Mouse (Mus musculus) intestine, embryonic 16.5 days (tissue): ENCODE measurements around the gene Ptpn7. TPM values are rescaled to one million over a fixed set of nuclear protein-coding genes. Genes with fewer than 3 reads are reported as not detected.

Source experiments
- ATAC-seq: fragments of 200-750 bp; cut with Nextera tagmentation; 2 replicates; pipeline ENCODE4 v1.8.0; 2017; ENCODE audit warnings: moderate TSS enrichment, moderate library complexity
- H3K27ac ChIP-seq: fragments of 300-500 bp; sonication (generic); 2 replicates; pipeline ENCODE4 v1.5.1; 2014; ENCODE audit warnings: mild to moderate bottlenecking, low read length
- H3K27me3 ChIP-seq: fragments of 300-500 bp; sonication (generic); replicated peaks from 2 replicates; pipeline ENCODE4 v1.6.1; 2014; ENCODE audit warnings: low read length, control low read depth, mixed read lengths; ENCODE audit not compliant: control insufficient read depth, insufficient read depth
- H3K36me3 ChIP-seq: fragments of 300-500 bp; sonication (generic); 2 replicates; pipeline ENCODE4 v1.6.1; 2014; ENCODE audit warnings: low read length, control low read depth; ENCODE audit not compliant: control insufficient read depth, insufficient read depth
- H3K4me1 ChIP-seq: fragments of 300-500 bp; sonication (generic); 2 replicates; pipeline ENCODE4 v1.6.1; 2014; ENCODE audit warnings: low read length, control low read depth, mixed read lengths; ENCODE audit not compliant: control insufficient read depth, insufficient read depth
- H3K4me2 ChIP-seq: fragments of 300-500 bp; sonication (generic); 2 replicates; pipeline ENCODE4 v1.6.1; 2014; ENCODE audit warnings: low read depth, low read length, control low read depth
- H3K4me3 ChIP-seq: fragments of 300-500 bp; sonication (generic); 2 replicates; pipeline ENCODE4 v1.5.1; 2014; ENCODE audit warnings: mild to moderate bottlenecking, low read length
- H3K9ac ChIP-seq: fragments of 300-500 bp; sonication (generic); 2 replicates; pipeline ENCODE4 v1.6.1; 2014; ENCODE audit warnings: low read depth, low read length
- H3K9me3 ChIP-seq: fragments of 300-500 bp; sonication (generic); 2 replicates; pipeline ENCODE4 v1.6.1; 2016; ENCODE audit warnings: low read length, control low read depth; ENCODE audit not compliant: control insufficient read depth
- WGBS: fragments of 180-500 bp; shearing (Covaris S2); extraction: QIAGEN DNeasy Blood & Tissue Kit; methylation state at CpG from one replicate; pipeline ENCODE4 v1.1.7; 2014; 5-methylcytosine and 5-hydroxymethylcytosine counted together
- polyA plus RNA-seq: library from polyadenylated mRNA; unstranded; fragments of >200 nt; fragmentation: Nextera tagmentation; extraction: Ambion mirVana; gene quantifications from 2 replicates; pipeline ENCODE4 v1.2.1, GENCODE M21; 2015

The Ptpn7 gene
- polyA plus RNA-seq, 1 experiment from 2014 or later = 2.9 TPM

DNA sequence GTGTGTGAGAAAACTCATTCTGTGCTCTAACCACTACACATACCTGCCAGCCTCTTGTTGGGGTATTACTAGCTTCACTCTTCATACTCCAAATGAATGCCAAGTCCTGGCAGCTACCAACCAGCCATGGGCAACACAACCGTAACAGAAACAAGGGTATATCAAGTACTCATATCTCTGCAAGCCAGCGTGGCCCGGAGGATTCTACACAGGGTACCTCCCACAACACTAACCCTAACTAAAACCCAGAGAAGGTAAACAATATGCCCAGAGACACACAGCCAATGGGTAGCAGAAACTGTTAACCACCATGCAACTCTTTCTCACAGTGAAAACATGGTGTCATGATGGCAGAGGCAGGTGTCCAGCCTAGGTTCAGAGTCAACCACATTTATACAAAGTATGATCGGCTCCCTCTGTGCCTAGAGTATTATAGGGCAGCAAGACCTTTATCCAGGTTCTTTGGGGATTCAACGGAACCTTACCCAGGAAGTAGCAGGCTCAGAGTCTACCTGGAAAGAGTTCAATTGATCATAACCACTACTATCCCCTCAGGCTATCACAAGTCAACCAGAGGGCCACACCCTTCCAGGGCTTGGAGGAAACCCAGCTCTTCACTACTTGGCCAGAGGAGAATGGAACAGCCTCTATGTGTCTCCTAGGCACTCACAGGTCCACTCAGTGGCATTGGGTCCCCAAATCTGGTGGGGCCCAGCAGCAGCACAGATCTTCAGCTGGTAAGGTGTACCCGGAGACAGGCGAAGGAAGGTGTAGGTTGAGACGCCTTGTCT, 7.7 kb upstream of the Ptpn7 start:
- peaks cover 5% of the 10 kb centered on the region; the same call in 1 of the 2 replicates for H3K27me3 ChIP-seq
- 90% methylated on average over 8 of the region's 8 CpGs for WGBS
- H3K27ac ChIP-seq = no peak overlapping the region
- ATAC-seq = no peak
- no peaks in the 10 kb centered on the region for H3K4me1 ChIP-seq
- H3K9ac ChIP-seq = no peak overlapping the region
- H3K4me2 ChIP-seq = no peak overlapping the region
- no peaks in the 10 kb centered on the region for H3K36me3 ChIP-seq
- H3K4me3 ChIP-seq = no peak overlapping the region
- H3K9me3 ChIP-seq = no peaks in the 10 kb centered on the region

DNA sequence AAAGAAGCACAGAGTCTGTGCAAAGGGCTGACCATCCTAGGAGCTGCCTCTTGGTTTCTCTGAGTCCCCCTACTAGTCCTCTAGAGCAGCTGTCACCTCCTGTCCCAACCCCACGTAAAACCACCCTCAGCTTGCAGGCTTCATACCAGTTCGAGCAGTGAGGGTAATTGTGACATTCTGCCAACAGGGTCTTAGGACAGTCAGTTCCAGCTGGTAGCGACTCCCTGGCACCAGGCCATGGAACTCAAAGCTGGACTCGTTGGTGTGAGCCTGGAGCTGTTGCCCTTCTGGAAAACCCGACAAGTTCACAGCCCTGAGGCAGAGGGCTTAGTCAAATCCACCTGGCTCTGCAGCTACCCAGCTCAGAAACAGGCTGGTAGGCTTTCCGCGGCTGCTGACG, 6.5 kb upstream of the Ptpn7 start:
- H3K36me3 ChIP-seq = no peaks in the 10 kb centered on the region
- H3K27me3 ChIP-seq = peaks cover 5% of the 10 kb centered on the region; the same call in 1 of the 2 replicates
- no peak overlapping the region for H3K4me2 ChIP-seq
- H3K9ac ChIP-seq = no peak overlapping the region
- 54% methylated on average over 8 of the region's 8 CpGs for WGBS
- no peak overlapping the region for H3K27ac ChIP-seq
- H3K4me1 ChIP-seq = no peaks in the 10 kb centered on the region
- no peak overlapping the region for H3K4me3 ChIP-seq
- ATAC-seq = no peak
- H3K9me3 ChIP-seq = no peaks in the 10 kb centered on the region

DNA sequence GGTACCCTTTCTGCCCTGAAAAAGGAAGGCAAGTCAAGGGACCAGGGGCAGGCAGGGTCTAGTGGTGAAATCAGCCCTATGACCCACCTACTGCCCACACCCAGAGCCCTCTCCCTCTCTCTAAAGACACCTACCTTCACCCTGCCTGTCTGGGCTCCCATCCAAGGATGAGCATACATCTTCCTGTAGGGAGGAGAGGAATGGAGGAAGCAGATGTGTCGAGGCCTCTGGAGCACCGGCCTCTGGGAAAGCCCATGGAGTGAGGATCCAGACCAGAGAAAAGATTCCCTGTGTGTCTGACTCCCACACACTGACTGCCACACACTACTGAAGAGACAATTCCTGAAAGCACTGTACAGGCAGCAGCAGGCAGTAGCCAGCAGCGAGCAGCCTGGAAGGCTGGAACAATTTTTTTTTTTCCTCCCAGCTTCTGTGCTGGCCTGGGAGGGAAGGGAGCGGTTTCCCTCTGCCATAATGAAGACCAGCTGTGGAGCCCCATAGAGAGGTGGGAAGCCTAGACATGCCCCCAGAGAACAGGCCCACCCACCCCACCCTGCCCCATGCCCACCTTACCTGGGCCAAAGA, 6.0 kb upstream of the Ptpn7 start:
- WGBS = 44% methylated on average over 4 of the region's 4 CpGs

GRCm38 (mm10) chr1:135128011-135128441, 4.5 kb upstream of the Ptpn7 start:
- 0 out of 2 replicates have a peak, but pooled peaks cover 7% of the 10 kb centered on the region for H3K4me1 ChIP-seq
- no peaks in the 10 kb centered on the region for H3K36me3 ChIP-seq
- no peak overlapping the region for H3K4me3 ChIP-seq
- peaks cover 5% of the 10 kb centered on the region; the same call in 1 of the 2 replicates for H3K27me3 ChIP-seq
- no peak overlapping the region for H3K4me2 ChIP-seq
- no peak for ATAC-seq
- no peak overlapping the region for H3K27ac ChIP-seq
- H3K9ac ChIP-seq = no peak overlapping the region
- no peaks in the 10 kb centered on the region for H3K9me3 ChIP-seq
- WGBS = 46% methylated on average over 6 of the region's 6 CpGs

More for the DNA sequence above, 6.0 kb upstream of the Ptpn7 start:
- Histone ChIP-seq H3K27me3 (peaks cover 5% of the 10 kb centered on the region; the same call in 1 of the 2 replicates), H3K4me2 (no peak overlapping the region), H3K9me3 (no peaks in the 10 kb centered on the region), H3K9ac (no peak overlapping the region), H3K36me3 (no peaks in the 10 kb centered on the region), H3K4me3 (no peak overlapping the region), H3K27ac (peak overlapping the region; percentile 8), H3K4me1 (0 out of 2 replicates have a peak, but pooled peaks cover 5% of the 10 kb centered on the region)
- no peak for ATAC-seq

- 0 out of 2 replicates have a peak, but pooled peaks cover 7% of the 10 kb centered on the region for H3K4me1 ChIP-seq
- H3K9ac ChIP-seq = no peak overlapping the region
- H3K27ac ChIP-seq = no peak overlapping the region
- H3K9me3 ChIP-seq = no peaks in the 10 kb centered on the region
- H3K36me3 ChIP-seq = no peaks in the 10 kb centered on the region
- 30% methylated on average over 9 of the region's 9 CpGs for WGBS
- H3K4me3 ChIP-seq = no peak overlapping the region
- H3K27me3 ChIP-seq = peaks cover 5% of the 10 kb centered on the region; the same call in 1 of the 2 replicates
- no peak for ATAC-seq
- H3K4me2 ChIP-seq = no peak overlapping the region
Observed at GRCm38 (mm10) chr1:135128986-135129385, 3.5 kb upstream of the Ptpn7 start.

DNA sequence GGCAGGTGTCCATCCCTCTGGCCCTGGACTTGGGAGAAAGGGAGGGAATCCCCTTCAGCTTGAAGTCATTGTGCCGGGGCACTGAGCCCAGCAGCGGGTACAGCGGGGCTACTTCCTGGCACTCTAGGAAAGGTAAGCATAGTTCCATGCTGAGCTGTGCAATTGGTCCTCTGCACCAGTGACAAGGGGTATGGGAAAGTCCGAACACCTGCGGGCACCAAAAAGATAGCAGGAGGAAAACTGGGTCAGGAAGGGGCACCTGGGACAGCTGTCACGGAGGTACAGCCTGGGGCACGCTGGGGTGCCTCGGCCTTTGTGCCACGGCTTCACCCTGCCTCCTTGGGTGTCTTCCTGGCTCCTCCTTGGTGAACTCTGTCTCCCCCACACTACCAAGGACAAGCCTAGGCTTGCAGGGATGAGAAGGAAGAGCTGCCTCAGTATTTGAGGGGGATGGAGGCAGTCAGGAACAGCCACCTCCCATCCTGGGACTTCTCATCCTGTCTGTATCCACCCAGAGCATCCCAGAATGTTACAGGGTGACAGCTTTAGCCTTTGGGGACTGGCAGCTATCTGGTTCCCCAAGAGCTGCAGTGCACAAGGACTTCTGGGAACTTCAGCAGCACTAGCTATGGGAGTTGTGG, 2.8 kb upstream of the Ptpn7 start:
- Histone ChIP-seq H3K4me3 (no peak overlapping the region), H3K36me3 (no peaks in the 10 kb centered on the region), H3K4me1 (0 out of 2 replicates have a peak, but pooled peaks cover 7% of the 10 kb centered on the region), H3K9me3 (no peaks in the 10 kb centered on the region), H3K27ac (no peak overlapping the region), H3K27me3 (peaks cover 5% of the 10 kb centered on the region; the same call in 1 of the 2 replicates), H3K4me2 (no peak overlapping the region), H3K9ac (no peak overlapping the region)
- 79% methylated on average over 9 of the region's 9 CpGs for WGBS
- ATAC-seq = no peak

- Histone ChIP-seq H3K4me2 (no peak overlapping the region), H3K36me3 (no peaks in the 10 kb centered on the region), H3K9ac (no peak overlapping the region), H3K9me3 (no peaks in the 10 kb centered on the region), H3K4me1 (0 out of 2 replicates have a peak, but pooled peaks cover 7% of the 10 kb centered on the region), H3K27me3 (peaks cover 5% of the 10 kb centered on the region; the same call in 1 of the 2 replicates), H3K27ac (no peak overlapping the region), H3K4me3 (no peak overlapping the region)
- ATAC-seq = no peak
- WGBS = 56% methylated on average over 2 of the region's 2 CpGs
Observed at GRCm38 (mm10) chr1:135130376-135131018, 2.0 kb upstream of the Ptpn7 start.

DNA sequence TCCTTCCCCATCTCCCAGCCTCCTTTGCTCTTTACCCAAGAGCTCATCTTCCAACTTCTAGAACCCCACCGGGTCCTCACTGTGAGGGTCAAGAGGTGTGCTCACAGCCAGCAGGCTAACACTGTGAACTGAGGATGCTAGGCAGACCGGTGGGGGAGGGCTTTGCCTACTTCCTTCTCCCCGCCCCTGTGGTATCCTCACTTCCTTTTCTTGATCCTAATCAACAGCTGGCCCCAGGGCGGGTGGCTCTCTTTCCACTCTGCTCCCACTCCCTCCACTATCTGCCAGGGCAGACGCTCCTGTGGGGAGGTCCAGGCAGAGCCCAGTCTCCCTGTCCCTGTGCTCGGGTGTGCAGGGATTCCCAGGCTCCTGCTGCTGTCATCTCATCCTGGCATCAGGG, 1.5 kb upstream of the Ptpn7 start:
- 0 out of 2 replicates have a peak, but pooled peaks cover 7% of the 10 kb centered on the region for H3K4me1 ChIP-seq
- no peak for ATAC-seq
- H3K27me3 ChIP-seq = peaks cover 5% of the 10 kb centered on the region; the same call in 1 of the 2 replicates
- H3K4me3 ChIP-seq = no peak overlapping the region
- H3K9me3 ChIP-seq = no peaks in the 10 kb centered on the region
- H3K36me3 ChIP-seq = no peaks in the 10 kb centered on the region
- 0 out of 2 replicates have a peak overlapping the region, but pooled peaks have one; percentile 10 for H3K9ac ChIP-seq
- H3K4me2 ChIP-seq = no peak overlapping the region
- 25% methylated on average over 6 of the region's 6 CpGs for WGBS
- no peak overlapping the region; the same call in 1 of the 2 replicates for H3K27ac ChIP-seq
